Mouse (Mus musculus) megakaryocyte, embryonic 14.5 days (primary cell): ENCODE data around the gene Relch. TPM values are rescaled to one million over a fixed set of nuclear protein-coding genes. Genes with fewer than 3 reads are reported as not detected.
A peak's percentile ranks its signal among the peaks of the same experiment; 100 is the strongest.
"Not testable (repeated sequence)": the region's sequence is repeated elsewhere in the genome, so short reads cannot be mapped to it uniquely, and the experiment has no call there.

Experiments
- H3K27me3 ChIP-seq: replicated peaks from 2 replicates; pipeline ENCODE3; 2012; ENCODE audit warnings: inconsistent platforms
- H3K36me3 ChIP-seq: replicated peaks from 2 replicates; pipeline ENCODE3; 2012; ENCODE audit warnings: low read length, inconsistent platforms, mixed read lengths
- H3K4me1 ChIP-seq: 2 replicates; pipeline ENCODE4 v1.6.1; 2012; ENCODE audit warnings: inconsistent platforms
- H3K4me3 ChIP-seq: replicated peaks from 2 replicates; pipeline ENCODE3; 2012; ENCODE audit warnings: moderate library complexity, mild to moderate bottlenecking, inconsistent platforms
- H3K9me3 ChIP-seq: 2 replicates; pipeline ENCODE4 v1.6.1; 2012; ENCODE audit warnings: inconsistent platforms
- FLI1 ChIP-seq: IDR thresholded peaks from 2 replicates; pipeline ENCODE4 v1.6.1; 2012; ENCODE audit warnings: low read length, inconsistent platforms, mixed read lengths
- GATA1 ChIP-seq: IDR thresholded peaks from 3 replicates; pipeline ENCODE4 v1.6.1; 2012; ENCODE audit warnings: mixed read lengths, low read length, inconsistent platforms, borderline replicate concordance
- polyA plus RNA-seq: library from polyadenylated mRNA; stranded (reverse); fragments of >175 nt; gene quantifications from 2 replicates; pipeline ENCODE4 v1.2.3, GENCODE M21; 2012; ENCODE audit warnings: low replicate concordance; ENCODE audit not compliant: insufficient read depth

Gene Relch
- polyA plus RNA-seq, 1 experiment, result 40.6 TPM

DNA sequence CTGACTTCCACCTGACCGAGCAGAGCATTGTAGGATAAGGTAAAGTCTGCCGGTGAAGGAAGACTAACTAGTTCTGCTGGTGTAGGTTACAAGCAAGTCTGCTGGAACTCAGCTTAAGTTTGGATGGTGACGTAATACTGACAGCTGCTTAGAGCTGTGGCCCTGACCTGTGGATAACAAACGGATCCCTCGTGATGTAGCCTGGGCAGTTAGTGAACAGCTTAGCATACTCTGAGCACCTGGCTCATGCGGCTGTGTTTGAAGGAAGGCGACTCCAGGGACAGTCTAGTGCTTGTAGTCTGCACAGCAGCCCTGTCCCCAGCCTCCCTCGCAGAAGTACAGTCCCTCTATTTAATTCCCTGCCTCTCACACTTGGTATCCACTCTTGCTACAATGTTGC lies 101.9 kb downstream of the Relch start:
- peaks cover 35% of the 10 kb centered on the region for H3K9me3 ChIP-seq
- no peaks in the 10 kb centered on the region for H3K36me3 ChIP-seq
- no peak for TF ChIP-seq FLI1
- TF ChIP-seq GATA1, result no peak
- H3K4me3 ChIP-seq, result no peak overlapping the region
- peaks cover 2% of the 10 kb centered on the region for H3K27me3 ChIP-seq
- H3K4me1 ChIP-seq, result no peaks in the 10 kb centered on the region

DNA sequence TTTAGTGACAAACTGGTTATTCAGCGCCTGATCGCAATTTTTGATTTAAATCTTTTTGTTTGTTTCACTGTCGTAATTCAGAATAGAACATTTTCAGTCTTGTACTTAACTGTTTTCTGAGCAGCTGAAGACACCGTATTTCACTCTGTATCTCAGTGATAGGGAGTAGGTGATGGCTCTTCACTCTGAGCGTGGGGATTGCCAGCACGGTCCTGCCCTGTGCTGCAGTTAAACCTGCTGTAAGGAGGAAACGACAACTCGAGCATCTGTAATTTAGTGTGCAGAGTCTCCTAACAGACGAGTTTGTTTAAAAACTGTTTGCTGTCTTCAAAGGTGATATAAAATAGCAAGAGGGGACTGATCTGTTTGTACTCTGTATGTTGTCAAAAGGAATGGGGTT lies 102.4 kb downstream of the Relch start:
- H3K4me3 ChIP-seq, H3K36me3 ChIP-seq, H3K27me3 ChIP-seq, H3K4me1 ChIP-seq: not testable (repeated sequence)
- H3K9me3 ChIP-seq, result peaks cover 35% of the 10 kb centered on the region

DNA sequence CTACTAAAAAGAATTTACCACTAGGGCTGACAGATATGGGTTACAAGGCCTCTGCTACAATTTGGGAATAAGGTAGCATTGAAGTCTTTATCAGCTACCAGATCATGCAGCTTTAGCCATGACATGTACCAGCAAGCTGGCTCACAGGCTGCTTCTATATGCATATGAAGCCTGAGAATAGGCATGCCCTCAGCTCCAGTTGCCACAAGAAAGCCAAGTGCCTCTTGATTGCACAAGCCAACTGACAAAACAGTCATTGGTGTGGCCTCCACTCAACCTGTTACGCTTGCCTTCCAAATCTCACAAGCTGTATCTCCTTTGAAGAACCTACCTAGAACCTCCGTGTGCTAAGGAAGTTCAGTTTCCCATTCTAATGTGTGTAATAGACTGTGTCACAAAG lies 104.7 kb downstream of the Relch start:
- H3K4me1 ChIP-seq, result no peaks in the 10 kb centered on the region
- TF ChIP-seq GATA1, result no peak
- TF ChIP-seq FLI1, result no peak
- no peak overlapping the region for H3K4me3 ChIP-seq
- H3K36me3 ChIP-seq, result no peaks in the 10 kb centered on the region
- peaks cover 2% of the 10 kb centered on the region for H3K27me3 ChIP-seq
- H3K9me3 ChIP-seq, result peaks cover 13% of the 10 kb centered on the region

DNA sequence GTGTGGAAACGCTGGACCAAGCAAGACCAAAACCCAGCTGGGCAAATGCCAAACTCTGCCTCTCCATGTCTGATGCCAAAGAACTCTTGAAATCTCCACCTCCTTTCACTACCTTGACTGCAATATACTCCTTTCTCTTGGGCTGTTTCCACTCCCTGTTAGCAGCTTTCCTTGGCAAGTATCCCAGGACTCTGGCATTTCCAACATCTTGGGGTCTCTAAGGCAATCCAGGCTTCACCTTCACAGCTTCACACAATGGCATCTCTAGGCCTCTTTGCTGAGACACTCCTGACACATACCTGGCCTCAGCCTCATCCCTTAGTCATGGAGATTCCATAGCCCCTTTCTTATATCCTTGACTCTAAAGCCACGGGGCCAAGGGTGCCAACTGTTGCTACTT lies 107.0 kb downstream of the Relch start:
- no peaks in the 10 kb centered on the region for H3K4me1 ChIP-seq
- TF ChIP-seq GATA1 (no peak), FLI1 (no peak)
- no peak overlapping the region for H3K4me3 ChIP-seq
- H3K36me3 ChIP-seq, result no peaks in the 10 kb centered on the region
- H3K9me3 ChIP-seq, result 0 out of 2 replicates have a peak, but pooled peaks cover under 1% of the 10 kb centered on the region
- peaks cover 2% of the 10 kb centered on the region for H3K27me3 ChIP-seq

DNA sequence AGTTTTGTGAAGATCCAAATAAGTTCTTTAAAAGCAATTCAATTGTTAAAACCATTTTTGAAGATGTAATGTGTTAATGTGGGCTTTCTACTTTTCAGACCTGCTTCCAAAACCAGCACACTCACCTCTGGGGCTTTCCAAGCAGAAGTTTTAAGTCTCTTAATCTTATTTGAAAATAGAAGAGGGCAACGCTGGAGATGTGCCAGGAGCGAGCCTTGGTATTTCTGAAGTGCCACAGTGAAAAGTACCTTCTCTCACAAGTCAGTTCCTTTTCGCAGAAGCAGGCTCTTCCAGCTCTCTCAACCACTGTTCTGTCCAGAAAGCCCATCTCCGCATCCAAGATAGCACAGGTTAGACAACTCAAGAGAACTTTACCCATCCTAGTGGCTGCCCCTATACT lies 112.8 kb downstream of the Relch start:
- Histone ChIP-seq H3K4me1 (peaks cover 16% of the 10 kb centered on the region), H3K9me3 (no peaks in the 10 kb centered on the region), H3K36me3 (no peaks in the 10 kb centered on the region), H3K27me3 (peaks cover 37% of the 10 kb centered on the region), H3K4me3 (no peak overlapping the region)
- no peak for TF ChIP-seq FLI1
- no peak for TF ChIP-seq GATA1

DNA sequence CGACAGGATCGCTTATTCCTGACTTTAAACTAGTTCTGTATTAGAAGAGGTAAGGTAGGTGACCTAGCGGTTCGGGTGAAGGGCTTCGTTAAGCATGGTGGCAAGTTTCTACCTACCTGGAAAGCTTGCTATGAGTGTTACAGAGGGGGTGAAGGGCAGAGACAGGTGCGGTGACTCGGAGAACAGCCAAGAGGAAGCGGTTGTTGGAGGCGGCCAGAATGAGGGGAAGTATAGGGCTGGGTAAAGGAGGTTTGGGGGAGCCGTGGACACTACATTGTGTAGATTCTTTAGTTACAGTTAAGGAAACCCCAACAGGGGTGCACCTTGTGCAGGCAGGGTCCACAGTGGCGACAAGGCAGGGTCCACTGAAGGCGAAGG lies 116.4 kb downstream of the Relch start:
- Histone ChIP-seq H3K4me3 (peak overlapping the region; percentile 90), H3K9me3 (no peaks in the 10 kb centered on the region)
- TF ChIP-seq GATA1 (no peak), FLI1 (no peak)

DNA sequence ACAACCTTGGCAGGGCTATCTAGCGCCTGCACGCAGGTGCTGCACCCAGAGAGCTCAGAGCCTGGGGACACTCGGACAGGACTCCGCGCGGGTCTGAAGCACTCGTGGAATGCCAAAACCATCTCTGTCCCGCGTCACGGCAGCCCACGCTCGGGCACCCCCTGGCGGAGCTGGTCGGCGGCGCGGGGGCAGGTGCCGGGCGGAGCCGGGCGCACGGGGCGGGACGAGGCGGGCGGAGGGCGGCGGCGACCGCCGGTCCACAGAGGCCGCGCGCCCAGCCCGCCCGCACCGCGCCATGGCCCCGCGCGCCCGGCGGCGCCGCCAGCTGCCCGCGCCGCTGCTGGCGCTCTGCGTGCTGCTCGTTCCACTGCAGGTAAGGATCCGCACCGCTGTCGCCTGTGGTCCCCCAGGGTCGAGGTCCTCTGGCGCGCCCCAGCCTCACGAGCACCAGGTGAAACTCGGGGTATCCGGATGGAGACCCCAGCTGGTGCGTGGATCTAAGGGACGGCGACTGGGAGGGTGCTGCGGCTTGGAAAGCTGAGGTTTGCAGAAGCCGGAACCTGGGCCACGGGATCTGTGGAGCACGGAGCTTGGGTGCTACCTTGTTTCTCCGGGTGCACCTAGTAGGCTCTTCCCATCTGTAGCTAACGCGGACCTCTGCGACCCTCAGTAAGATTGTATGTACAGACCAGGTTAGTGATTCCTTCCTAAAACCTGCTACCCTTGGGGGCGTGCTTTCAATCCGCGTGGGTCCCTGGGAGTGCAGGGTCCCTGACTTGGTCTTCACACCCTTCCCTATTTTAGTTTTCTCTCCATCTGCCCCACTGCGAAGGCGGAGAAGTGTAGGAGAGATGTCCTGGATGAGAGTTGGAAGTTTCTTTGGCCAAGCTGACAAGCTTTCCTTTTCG lies 117.0 kb downstream of the Relch start, which contains the start of gene Tnfrsf11a:
Tnfrsf11a (plus strand) TSS at position 262 of the 908 bp plus-strand sequence.
- Histone ChIP-seq H3K27me3 (peaks cover 58% of the 10 kb centered on the region), H3K9me3 (no peaks in the 10 kb centered on the region), H3K4me1 (peaks cover 23% of the 10 kb centered on the region), H3K36me3 (no peaks in the 10 kb centered on the region), H3K4me3 (peak within 1 kb of the TSS; percentile 90)
- TF ChIP-seq FLI1 (no peak), GATA1 (no peak)

More for the DNA sequence above, 116.4 kb downstream of the Relch start:
- Histone ChIP-seq H3K36me3 (no peaks in the 10 kb centered on the region), H3K27me3 (peaks cover 56% of the 10 kb centered on the region), H3K4me1 (peaks cover 22% of the 10 kb centered on the region)

DNA sequence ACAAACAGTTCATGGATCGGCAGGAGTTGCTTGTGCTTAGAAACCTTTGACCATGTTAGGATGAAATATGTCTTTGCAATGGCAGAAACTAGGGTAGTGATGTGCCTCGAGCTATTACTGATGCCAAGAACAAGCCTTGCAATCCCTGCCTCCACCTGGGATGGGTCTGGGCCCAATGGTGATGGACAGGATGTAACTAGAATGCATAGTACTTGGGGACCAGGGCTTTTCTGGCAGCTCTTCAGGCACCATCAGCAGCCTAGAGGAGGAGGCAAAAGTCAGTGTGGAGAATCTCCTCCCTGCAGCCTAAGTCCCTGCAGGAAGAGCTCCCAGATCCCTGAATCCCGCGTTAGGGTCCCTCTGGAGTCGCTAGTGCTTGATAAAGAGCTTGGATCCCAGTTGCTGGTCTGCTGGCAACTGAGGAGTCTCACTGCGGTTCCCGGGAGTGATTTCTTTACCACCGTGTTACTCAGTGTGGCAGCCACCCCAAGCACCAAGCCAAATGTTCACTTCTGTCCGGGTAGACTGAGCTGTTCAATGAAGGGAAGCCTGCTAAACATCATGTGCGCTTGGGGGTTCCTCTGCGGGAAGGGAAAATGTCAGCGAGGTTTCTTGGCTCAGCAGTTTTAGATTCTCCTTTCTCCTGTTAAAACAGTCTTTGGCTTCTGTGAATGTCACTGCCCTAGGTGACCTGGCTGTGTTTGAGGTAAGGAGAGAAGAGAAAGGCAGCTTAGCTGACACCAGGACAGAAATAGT lies 117.9 kb downstream of the Relch start:
- Histone ChIP-seq H3K9me3 (no peaks in the 10 kb centered on the region), H3K27me3 (peaks cover 61% of the 10 kb centered on the region), H3K4me1 (peaks cover 23% of the 10 kb centered on the region), H3K36me3 (no peaks in the 10 kb centered on the region), H3K4me3 (peak overlapping the region; percentile 90)
- TF ChIP-seq GATA1, result no peak
- TF ChIP-seq FLI1, result no peak

DNA sequence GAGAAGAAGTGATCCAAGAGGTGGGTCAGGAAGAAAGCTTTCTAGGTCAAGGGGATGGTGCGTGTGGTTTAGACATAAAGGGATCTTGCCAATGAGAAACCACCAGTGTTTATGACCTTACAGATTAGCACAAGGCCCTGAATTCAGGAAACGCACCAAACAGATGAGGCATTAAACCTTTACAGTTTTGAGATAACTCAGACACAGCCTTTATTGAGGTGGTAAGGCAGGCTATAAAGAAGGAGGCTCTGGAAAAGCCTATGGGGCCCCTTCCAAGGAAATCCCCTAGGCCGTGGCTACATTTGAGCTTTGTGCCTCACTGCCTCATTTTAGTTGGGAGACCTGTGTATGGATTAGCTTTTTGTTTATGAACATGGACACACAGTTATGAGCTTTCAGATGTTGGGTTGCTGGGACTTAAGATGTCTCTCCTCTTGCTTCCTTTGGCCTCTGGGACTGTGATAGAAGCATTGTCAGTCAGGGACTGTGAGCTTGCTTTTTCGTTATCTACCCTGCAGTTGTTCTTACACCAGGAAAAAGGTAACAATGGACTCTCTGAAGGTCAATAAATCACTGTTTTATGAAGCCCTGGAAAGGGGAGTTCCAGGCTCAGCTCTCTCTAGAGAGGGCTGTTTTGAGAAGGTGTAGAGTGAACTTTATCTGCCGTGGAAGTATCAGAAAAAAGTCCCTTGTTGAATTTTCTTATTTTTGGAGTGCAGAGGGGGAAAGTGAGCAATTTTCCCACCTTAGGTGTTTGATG lies 120.8 kb downstream of the Relch start:
- Histone ChIP-seq H3K9me3 (no peaks in the 10 kb centered on the region), H3K4me1 (peaks cover 23% of the 10 kb centered on the region), H3K36me3 (no peaks in the 10 kb centered on the region), H3K27me3 (peaks cover 47% of the 10 kb centered on the region), H3K4me3 (no peak overlapping the region)
- no peak for TF ChIP-seq FLI1
- TF ChIP-seq GATA1, result no peak
